Mouse (Mus musculus) myocyte (in vitro differentiated cells): Measurements from ENCODE around the gene Tox2.

Source experiments
- CEBPB ChIP-seq: IDR thresholded peaks from 2 replicates; pipeline ENCODE4 v1.6.1; 2011; ENCODE audit warnings: mild to moderate bottlenecking, moderate library complexity; ENCODE audit not compliant: poor library complexity, insufficient read depth, severe bottlenecking
- E2F4 ChIP-seq: IDR thresholded peaks from one replicate; pipeline ENCODE4 v1.6.1; 2011; ENCODE audit warnings: mild to moderate bottlenecking, control low read depth, moderate library complexity; ENCODE audit not compliant: insufficient read depth
- MAX ChIP-seq: IDR thresholded peaks from one replicate; pipeline ENCODE4 v1.6.1; 2011; ENCODE audit warnings: low read depth, mild to moderate bottlenecking, control low read depth
- MYOD1 ChIP-seq, 3 experiments: IDR thresholded peaks; one replicate each; pipeline ENCODE4 v1.6.1; 2011; ENCODE audit warnings: control low read depth in 2 of 3, low read depth in 2 of 3, mild to moderate bottlenecking in 2 of 3, moderate library complexity in 1 of 3; ENCODE audit not compliant: insufficient read length in 2 of 3, control insufficient read depth in 1 of 3
- MYOG ChIP-seq, 3 experiments: IDR thresholded peaks; one replicate each; pipeline ENCODE4 v1.6.1; 2011; ENCODE audit warnings: control low read depth in 2 of 3, low read depth in 2 of 3, mild to moderate bottlenecking in 2 of 3; ENCODE audit not compliant: insufficient read length in 2 of 3, control insufficient read depth in 1 of 3, insufficient read depth in 1 of 3
- POLR2A ChIP-seq: IDR thresholded peaks from one replicate; pipeline ENCODE4 v1.6.1; 2011; ENCODE audit warnings: low read depth, mild to moderate bottlenecking, control low read depth, moderate library complexity; ENCODE audit not compliant: insufficient read length
- POLR2AphosphoS2 ChIP-seq: IDR thresholded peaks from one replicate; pipeline ENCODE4 v1.6.1; 2011; ENCODE audit warnings: low read depth, control low read depth; ENCODE audit not compliant: insufficient read length
- REST ChIP-seq: IDR thresholded peaks from one replicate; pipeline ENCODE4 v1.6.1; 2011; ENCODE audit warnings: mild to moderate bottlenecking, control low read depth, moderate library complexity; ENCODE audit not compliant: insufficient read depth, insufficient read length
- SRF ChIP-seq: IDR thresholded peaks from one replicate; pipeline ENCODE4 v1.6.1; 2011; ENCODE audit warnings: low read depth; ENCODE audit not compliant: control insufficient read depth, insufficient read length
- TCF12 ChIP-seq: IDR thresholded peaks from one replicate; pipeline ENCODE4 v1.6.1; 2011; ENCODE audit warnings: mild to moderate bottlenecking, control low read depth; ENCODE audit not compliant: poor library complexity, insufficient read depth, severe bottlenecking
- TCF3 ChIP-seq: IDR thresholded peaks from one replicate; pipeline ENCODE4 v1.6.1; 2011; ENCODE audit warnings: low read depth, control low read depth; ENCODE audit not compliant: insufficient read length
- USF1 ChIP-seq: IDR thresholded peaks from one replicate; pipeline ENCODE4 v1.6.1; 2011; ENCODE audit warnings: low read depth, mild to moderate bottlenecking, control low read depth, moderate library complexity

- TF ChIP-seq POLR2A (no peak), USF1 (no peak), MAX (no peak), CEBPB (no peak), TCF12 (no peak), SRF (no peak), REST (no peak), MYOD1 (IDR thresholded peaks at IDR 0.05; ENCODE audit: control insufficient read depth in 1 of 3, insufficient read length in 2 of 3, low read depth in 2 of 3) (no peak), MYOG (IDR thresholded peaks at IDR 0.05; ENCODE audit: control insufficient read depth in 1 of 3, insufficient read depth in 1 of 3, insufficient read length in 2 of 3, low read depth in 2 of 3) (no peak), E2F4 (no peak), POLR2AphosphoS2 (no peak), TCF3 (no peak)
These were observed 59.1 kb downstream of the Tox2 start for GRCm38 (mm10) chr2:163262055-163262420.
